In genomic region chr1:42756497-42756896, GRCm38 (mm10) we compare ENCODE assay signal across 22 mouse cellular contexts.
"Had no signal": no experiment of that assay in that cellular context is flagged by ENCODE, and none has a peak within 500 bp of the region (broad histone marks: within the 10 kb centered on the region; RNA-seq: fewer than 3 reads in every experiment).

No protein-coding gene starts in this region.

- H3K4me2 ChIP-seq: heart, embryonic 11.5 days; heart, embryonic 13.5 days; heart, embryonic 15.5 days; hindbrain, embryonic 13.5 days; hindbrain, embryonic 15.5 days; kidney, embryonic 15.5 days; limb, embryonic 13.5 days; limb, embryonic 15.5 days; liver, embryonic 15.5 days had no signal

- H3K4me3 ChIP-seq: heart, adult 2 months; heart, embryonic 13.5 days; heart, embryonic 15.5 days; hindbrain, embryonic 13.5 days; hindbrain, embryonic 15.5 days; kidney, embryonic 15.5 days; limb, embryonic 13.5 days; limb, embryonic 15.5 days; liver, embryonic 15.5 days had no signal

- H3K36me3 ChIP-seq: heart, embryonic 13.5 days; heart, embryonic 15.5 days; hindbrain, embryonic 13.5 days; hindbrain, embryonic 15.5 days; kidney, embryonic 15.5 days; limb, embryonic 13.5 days; limb, embryonic 15.5 days; liver, embryonic 15.5 days had no signal

- H3K9me3 ChIP-seq: heart, embryonic 15.5 days; hindbrain, embryonic 13.5 days; hindbrain, embryonic 15.5 days; kidney, embryonic 15.5 days; limb, embryonic 13.5 days; limb, embryonic 15.5 days; liver, embryonic 15.5 days had no signal

- ATAC-seq: forebrain, postnatal 0 days; hindbrain, postnatal 0 days; intestine, embryonic 16.5 days had no signal

- DNase-seq: forebrain, postnatal 0 days; gastrocnemius, postnatal 14 days; gastrocnemius, postnatal 36 days; heart, adult 2 months; heart, postnatal 14 days; heart, postnatal 36 days; kidney, adult 18-20 months; kidney, postnatal 10 days; layer of hippocampus, adult 9-11 months; layer of hippocampus, postnatal 36 days; left cerebral cortex, postnatal 4 days had no signal

- H3K4me1 ChIP-seq: heart, embryonic 13.5 days; heart, embryonic 15.5 days; hindbrain, embryonic 13.5 days; hindbrain, embryonic 15.5 days; kidney, embryonic 15.5 days; limb, embryonic 13.5 days; limb, embryonic 15.5 days; liver, embryonic 15.5 days had no signal

- H3K27me3 ChIP-seq: heart, embryonic 13.5 days; heart, embryonic 15.5 days; hindbrain, embryonic 13.5 days; hindbrain, embryonic 15.5 days; kidney, embryonic 15.5 days; limb, embryonic 13.5 days; limb, embryonic 15.5 days; liver, embryonic 15.5 days had no signal

- H3K27ac ChIP-seq: heart, adult 2 months; heart, embryonic 13.5 days; heart, embryonic 15.5 days; hindbrain, embryonic 13.5 days; hindbrain, embryonic 15.5 days; hindbrain, postnatal 0 days; limb, embryonic 13.5 days; limb, embryonic 15.5 days; liver, embryonic 15.5 days had no signal

- H3K9ac ChIP-seq: forebrain, postnatal 0 days; heart, embryonic 13.5 days; heart, embryonic 15.5 days; hindbrain, embryonic 13.5 days; hindbrain, embryonic 15.5 days; kidney, embryonic 15.5 days; limb, embryonic 13.5 days; limb, embryonic 15.5 days; liver, embryonic 15.5 days had no signal
